In the genomic region with DNA sequence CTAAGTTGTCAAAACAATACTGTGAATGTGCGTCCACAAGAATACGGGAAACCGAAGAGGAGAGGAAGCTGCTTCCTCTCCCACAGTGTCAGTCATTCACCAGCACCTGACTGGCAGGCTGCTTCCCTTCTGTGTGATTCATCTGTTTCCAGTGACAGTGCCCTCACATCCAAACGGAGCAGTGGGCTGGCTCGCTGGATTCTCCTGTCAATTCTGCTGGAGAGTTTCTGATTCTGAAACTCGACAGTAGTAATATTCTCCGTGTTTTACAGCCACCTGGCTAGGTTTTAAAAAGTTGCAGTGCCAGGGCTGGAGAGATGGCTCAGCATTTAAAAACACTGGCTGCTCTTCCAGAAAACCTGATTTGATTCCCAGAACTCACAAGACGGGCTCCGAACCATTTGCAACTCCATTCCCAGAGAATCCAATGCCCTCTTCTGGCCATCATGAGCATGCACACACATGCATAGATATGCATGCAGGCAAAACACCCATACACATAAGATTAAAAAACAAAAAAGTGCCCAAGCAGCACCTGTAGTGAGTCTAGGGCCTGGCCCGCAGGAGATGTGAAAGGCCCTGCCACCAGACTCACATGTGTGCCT, we compare ENCODE assay signal across 15 mouse cellular contexts. TPM values are rescaled to one million over a fixed set of nuclear protein-coding genes. Genes with fewer than 3 reads are reported as not detected.
DNase-seq lines count a peak whose midpoint lies in the region; ATAC-seq lines count a peak whose summit lies in the region.
"Had no signal": no experiment of that assay in that cellular context is flagged by ENCODE, and none has a peak within 500 bp of the region (broad histone marks: within the 10 kb centered on the region; RNA-seq: fewer than 3 reads in every experiment).

No protein-coding gene starts in this region.

- DNase-seq in forebrain, embryonic 14.5 days (ENCODE audit: low spot score), result peak; percentile 32
- no peak for DNase-seq in heart, adult 18-20 months
- peak; percentile 55 to 61 for DNase-seq in layer of hippocampus, postnatal 14 days (ENCODE audit: low spot score in 2 of 2)
- DNase-seq in layer of hippocampus, postnatal 36 days, result no peak
- peak; percentile 6 for DNase-seq in urinary bladder, adult 2 months (ENCODE audit: low spot score)
- no peak for DNase-seq in urinary bladder, postnatal 10 days (ENCODE audit: low spot score)
- DNase-seq: adrenal gland, adult 8-10 months; heart, postnatal 36 days; lung, postnatal 10 days had no signal

- no peaks in the 10 kb centered on the region for H3K36me3 ChIP-seq in forebrain, embryonic 14.5 days (ENCODE audit: control insufficient read depth, insufficient read depth, low read length)
- H3K36me3 ChIP-seq in forebrain, embryonic 12.5 days (replicated peaks), result no peaks in the 10 kb centered on the region
- H3K36me3 ChIP-seq in heart, embryonic 13.5 days, result no peaks in the 10 kb centered on the region
- H3K36me3 ChIP-seq: intestine, embryonic 15.5 days; limb, embryonic 12.5 days; midbrain, embryonic 12.5 days; neural tube, embryonic 12.5 days had no signal

- no peak overlapping the region for H3K9ac ChIP-seq in forebrain, embryonic 14.5 days (ENCODE audit: low read length)
- H3K9ac ChIP-seq in forebrain, embryonic 12.5 days, result no peak overlapping the region
- no peak overlapping the region for H3K9ac ChIP-seq in heart, embryonic 13.5 days
- H3K9ac ChIP-seq: intestine, embryonic 15.5 days; limb, embryonic 12.5 days; midbrain, embryonic 12.5 days; neural tube, embryonic 12.5 days had no signal

- H3K4me2 ChIP-seq in forebrain, embryonic 14.5 days (ENCODE audit: low read length), result no peak overlapping the region
- H3K4me2 ChIP-seq in forebrain, embryonic 12.5 days, result no peak overlapping the region
- no peak overlapping the region for H3K4me2 ChIP-seq in heart, embryonic 13.5 days
- H3K4me2 ChIP-seq: intestine, embryonic 15.5 days had no signal

- no peaks in the 10 kb centered on the region for H3K27me3 ChIP-seq in forebrain, embryonic 14.5 days (replicated peaks; ENCODE audit: control insufficient read depth, insufficient read depth, low read length)
- 0 out of 2 replicates have a peak, but pooled peaks cover 6% of the 10 kb centered on the region for H3K27me3 ChIP-seq in forebrain, embryonic 12.5 days
- peaks cover 8% of the 10 kb centered on the region; the same call in 1 of the 2 replicates for H3K27me3 ChIP-seq in heart, embryonic 13.5 days (replicated peaks)
- H3K27me3 ChIP-seq: intestine, embryonic 15.5 days; midbrain, embryonic 12.5 days; neural tube, embryonic 12.5 days had no signal

- no peak overlapping the region for H3K4me3 ChIP-seq in forebrain, embryonic 14.5 days (ENCODE audit: low read depth, low read length)
- no peak overlapping the region for H3K4me3 ChIP-seq in forebrain, embryonic 12.5 days (replicated peaks)
- H3K4me3 ChIP-seq in heart, embryonic 13.5 days, result no peak overlapping the region
- H3K4me3 ChIP-seq: intestine, embryonic 15.5 days; limb, embryonic 12.5 days; midbrain, embryonic 12.5 days; neural tube, embryonic 12.5 days had no signal

- WGBS in forebrain, embryonic 14.5 days, result 82% methylated on average over 10 of the region's 10 CpGs
- 84% methylated on average over 10 of the region's 10 CpGs for WGBS in forebrain, embryonic 12.5 days
- WGBS in heart, embryonic 13.5 days, result 78% methylated on average over 10 of the region's 10 CpGs

- no peaks in the 10 kb centered on the region for H3K9me3 ChIP-seq in forebrain, embryonic 14.5 days (replicated peaks; ENCODE audit: control insufficient read depth, low read length)
- H3K9me3 ChIP-seq in forebrain, embryonic 12.5 days, result no peaks in the 10 kb centered on the region
- no peaks in the 10 kb centered on the region for H3K9me3 ChIP-seq in heart, embryonic 13.5 days
- H3K9me3 ChIP-seq: intestine, embryonic 15.5 days; limb, embryonic 12.5 days; midbrain, embryonic 12.5 days; neural tube, embryonic 12.5 days had no signal

- H3K4me1 ChIP-seq in forebrain, embryonic 14.5 days (ENCODE audit: control insufficient read depth, insufficient read depth, low read length), result peaks cover 12% of the 10 kb centered on the region
- peaks cover 12% of the 10 kb centered on the region for H3K4me1 ChIP-seq in forebrain, embryonic 12.5 days
- peaks cover 15% of the 10 kb centered on the region for H3K4me1 ChIP-seq in heart, embryonic 13.5 days

- H3K27ac ChIP-seq in forebrain, embryonic 14.5 days (ENCODE audit: low read depth, low read length), result 0 out of 2 replicates have a peak overlapping the region, but pooled peaks have one; percentile 2
- no peak overlapping the region for H3K27ac ChIP-seq in forebrain, embryonic 12.5 days
- H3K27ac ChIP-seq in heart, embryonic 13.5 days (replicated peaks), result 0 out of 2 replicates have a peak overlapping the region, but pooled peaks have one; percentile 78
- H3K27ac ChIP-seq: intestine, embryonic 15.5 days; midbrain, embryonic 12.5 days; neural tube, embryonic 12.5 days had no signal

- no peak for ATAC-seq in forebrain, embryonic 14.5 days
- ATAC-seq in forebrain, embryonic 12.5 days (ENCODE audit: low FRiP score), result no peak
- no peak for ATAC-seq in heart, embryonic 13.5 days (ENCODE audit: extremely low read depth, insufficient number of reproducible peaks, low FRiP score, low TSS enrichment)
- ATAC-seq: intestine, embryonic 15.5 days had no signal

RNA-seq across cellular contexts. Expression of a gene that starts 26.4 kb away (rescaled TPM):
- polyA plus RNA-seq in forebrain, embryonic 14.5 days (2014; fragmentation: Nextera tagmentation; extraction: Ambion mirVana), result 41.7 and 47.2 TPM in 2 replicates
- 44.5 and 47.1 TPM in 2 replicates for polyA plus RNA-seq in forebrain, embryonic 12.5 days (2016; fragmentation: Nextera tagmentation; extraction: Ambion mirVana)
- polyA plus RNA-seq in heart, embryonic 13.5 days (2015; fragmentation: Nextera tagmentation; extraction: Ambion mirVana), result 79.8 and 94.2 TPM in 2 replicates
- 10 to 100 TPM; 79.8 to 88.6 TPM for total RNA-seq in heart, adult 18-20 months (2021)
- total RNA-seq in layer of hippocampus, postnatal 14 days (2021), result 10 to 100 TPM; 37.2 to 41.0 TPM
- 10 to 100 TPM; 42.3 to 43.2 TPM for total RNA-seq in layer of hippocampus, postnatal 36 days (2021)
- polyA plus RNA-seq in urinary bladder, adult 2 months (2012; rRNA removed), result 145 and 163 TPM in 2 replicates

Comparison
In these comparisons a context has a peak if more than half of its experiments do, and no peak if none do; other contexts are left out.
1. DNase-seq: peak in forebrain, embryonic 14.5 days (single experiment), layer of hippocampus, postnatal 14 days (2 of 2) and urinary bladder, adult 2 months (single experiment); none in heart, adult 18-20 months (0 of 2), layer of hippocampus, postnatal 36 days (0 of 2) and urinary bladder, postnatal 10 days (single experiment).